Mouse (Mus musculus): ENCODE data around the gene Rad51b.

Rad51b gene

GRCm38 (mm10) chr12:79854507-79854906 lies 557.4 kb downstream of the Rad51b start:
- H3K36me3 ChIP-seq (ENCODE audit: insufficient read depth, low read length) = no peaks in the 10 kb centered on the region
- H3K4me3 ChIP-seq (replicated peaks; ENCODE audit: low read length) = no peak overlapping the region
- H3K9me3 ChIP-seq (ENCODE audit: low read length) = no peaks in the 10 kb centered on the region
- TF ChIP-seq POU5F1 (IDR thresholded peaks at IDR 0.05; ENCODE audit: borderline replicate concordance, low read length) = no peak
- TF ChIP-seq CTCF (conservative IDR thresholded peaks at IDR 0.05; ENCODE audit: low read length) = no peak
- no peak for TF ChIP-seq NANOG (IDR thresholded peaks at IDR 0.05; ENCODE audit: borderline replicate concordance, low read length)
- H3K4me1 ChIP-seq (replicated peaks; ENCODE audit: low read depth, low read length) = peaks cover 34% of the 10 kb centered on the region
- peaks cover 28% of the 10 kb centered on the region for H3K27me3 ChIP-seq (ENCODE audit: insufficient read depth, low read length)

DNA sequence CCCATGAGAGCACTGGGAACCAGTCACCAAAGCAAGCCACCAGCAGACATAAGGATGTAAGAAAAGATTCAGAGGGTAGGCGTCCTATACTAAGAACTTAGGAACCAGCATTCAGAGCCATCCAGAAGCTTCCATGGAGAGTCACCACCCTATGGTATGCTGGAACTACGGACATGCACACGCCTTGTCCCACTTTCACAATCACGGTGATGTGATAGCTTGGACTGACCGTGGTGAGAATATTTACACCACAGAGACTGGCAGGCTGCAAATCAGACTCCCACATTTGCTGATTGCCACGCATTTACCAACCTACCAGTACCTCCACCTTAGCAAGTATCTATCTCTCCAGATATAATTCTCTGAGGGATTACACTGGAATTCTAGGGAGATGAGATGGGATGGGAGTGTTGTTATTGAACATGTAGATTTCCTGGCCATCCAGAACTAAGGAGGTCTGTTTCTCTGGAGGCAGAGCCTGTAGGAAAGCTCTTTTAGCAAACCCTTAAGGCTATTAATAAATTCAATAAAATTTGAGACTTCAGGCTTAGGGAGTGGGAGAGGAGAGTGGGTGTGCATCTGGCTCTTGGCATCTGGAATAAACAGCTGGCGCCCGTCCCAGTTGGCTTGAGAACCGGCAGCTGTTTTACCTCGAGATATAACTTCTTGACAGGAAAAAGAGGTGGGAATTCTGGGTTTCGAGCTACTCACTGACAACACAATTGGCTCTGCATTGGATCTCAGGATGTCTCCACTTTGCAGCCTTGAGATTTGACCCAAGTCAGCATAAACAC lies 559.2 kb downstream of the Rad51b start:
- no peaks in the 10 kb centered on the region for H3K9me3 ChIP-seq (ENCODE audit: low read length)
- H3K36me3 ChIP-seq (ENCODE audit: insufficient read depth, low read length) = no peaks in the 10 kb centered on the region
- H3K27me3 ChIP-seq (ENCODE audit: insufficient read depth, low read length) = peaks cover 30% of the 10 kb centered on the region; the same call in 1 of the 2 replicates
- TF ChIP-seq NANOG (IDR thresholded peaks at IDR 0.05; ENCODE audit: borderline replicate concordance, low read length) (no peak), POU5F1 (IDR thresholded peaks at IDR 0.05; ENCODE audit: borderline replicate concordance, low read length) (no peak), CTCF (conservative IDR thresholded peaks at IDR 0.05; ENCODE audit: low read length) (no peak)
- no peak overlapping the region for H3K4me3 ChIP-seq (replicated peaks; ENCODE audit: low read length)
- peaks cover 29% of the 10 kb centered on the region for H3K4me1 ChIP-seq (replicated peaks; ENCODE audit: low read depth, low read length)

GRCm38 (mm10) chr12:79857704-79858103 lies 560.6 kb downstream of the Rad51b start:
- TF ChIP-seq NANOG (IDR thresholded peaks at IDR 0.05; ENCODE audit: borderline replicate concordance, low read length) (no peak), CTCF (conservative IDR thresholded peaks at IDR 0.05; ENCODE audit: low read length) (no peak), POU5F1 (IDR thresholded peaks at IDR 0.05; ENCODE audit: borderline replicate concordance, low read length) (no peak)
- no peak overlapping the region for H3K4me3 ChIP-seq (replicated peaks; ENCODE audit: low read length)
- peaks cover 16% of the 10 kb centered on the region for H3K4me1 ChIP-seq (replicated peaks; ENCODE audit: low read depth, low read length)
- no peaks in the 10 kb centered on the region for H3K36me3 ChIP-seq (ENCODE audit: insufficient read depth, low read length)
- H3K27me3 ChIP-seq (ENCODE audit: insufficient read depth, low read length) = peaks cover 32% of the 10 kb centered on the region; the same call in 1 of the 2 replicates
- H3K9me3 ChIP-seq (ENCODE audit: low read length) = peaks cover 4% of the 10 kb centered on the region; the same call in 1 of the 2 replicates

DNA sequence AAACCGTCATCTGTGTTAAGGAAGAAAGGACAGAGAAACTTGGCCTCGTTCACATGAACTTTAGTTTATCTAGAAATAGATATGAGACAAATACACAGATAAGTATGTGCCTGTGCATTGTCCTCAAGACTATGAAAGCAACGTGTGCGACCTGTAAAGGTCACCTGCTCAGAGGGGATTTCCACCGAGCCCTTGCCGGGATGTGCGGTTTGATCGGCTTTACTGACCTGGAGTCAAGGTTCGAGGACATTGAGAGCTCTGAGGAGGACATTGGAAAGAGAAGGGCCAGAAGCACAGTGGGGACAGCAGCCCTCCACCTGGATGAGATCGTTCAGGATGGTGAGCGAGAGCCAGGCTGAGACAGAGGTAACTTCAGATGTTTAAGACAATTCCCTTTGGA lies 561.3 kb downstream of the Rad51b start:
- Histone ChIP-seq H3K27me3 (ENCODE audit: insufficient read depth, low read length) (peaks cover 34% of the 10 kb centered on the region; the same call in 1 of the 2 replicates), H3K4me1 (replicated peaks; ENCODE audit: low read depth, low read length) (peaks cover 16% of the 10 kb centered on the region), H3K36me3 (ENCODE audit: insufficient read depth, low read length) (no peaks in the 10 kb centered on the region), H3K9me3 (ENCODE audit: low read length) (peaks cover 4% of the 10 kb centered on the region; the same call in 1 of the 2 replicates), H3K4me3 (replicated peaks; ENCODE audit: low read length) (no peak overlapping the region)
- TF ChIP-seq POU5F1 (IDR thresholded peaks at IDR 0.05; ENCODE audit: borderline replicate concordance, low read length) (no peak), CTCF (conservative IDR thresholded peaks at IDR 0.05; ENCODE audit: low read length) (no peak), NANOG (IDR thresholded peaks at IDR 0.05; ENCODE audit: borderline replicate concordance, low read length) (no peak)

DNA sequence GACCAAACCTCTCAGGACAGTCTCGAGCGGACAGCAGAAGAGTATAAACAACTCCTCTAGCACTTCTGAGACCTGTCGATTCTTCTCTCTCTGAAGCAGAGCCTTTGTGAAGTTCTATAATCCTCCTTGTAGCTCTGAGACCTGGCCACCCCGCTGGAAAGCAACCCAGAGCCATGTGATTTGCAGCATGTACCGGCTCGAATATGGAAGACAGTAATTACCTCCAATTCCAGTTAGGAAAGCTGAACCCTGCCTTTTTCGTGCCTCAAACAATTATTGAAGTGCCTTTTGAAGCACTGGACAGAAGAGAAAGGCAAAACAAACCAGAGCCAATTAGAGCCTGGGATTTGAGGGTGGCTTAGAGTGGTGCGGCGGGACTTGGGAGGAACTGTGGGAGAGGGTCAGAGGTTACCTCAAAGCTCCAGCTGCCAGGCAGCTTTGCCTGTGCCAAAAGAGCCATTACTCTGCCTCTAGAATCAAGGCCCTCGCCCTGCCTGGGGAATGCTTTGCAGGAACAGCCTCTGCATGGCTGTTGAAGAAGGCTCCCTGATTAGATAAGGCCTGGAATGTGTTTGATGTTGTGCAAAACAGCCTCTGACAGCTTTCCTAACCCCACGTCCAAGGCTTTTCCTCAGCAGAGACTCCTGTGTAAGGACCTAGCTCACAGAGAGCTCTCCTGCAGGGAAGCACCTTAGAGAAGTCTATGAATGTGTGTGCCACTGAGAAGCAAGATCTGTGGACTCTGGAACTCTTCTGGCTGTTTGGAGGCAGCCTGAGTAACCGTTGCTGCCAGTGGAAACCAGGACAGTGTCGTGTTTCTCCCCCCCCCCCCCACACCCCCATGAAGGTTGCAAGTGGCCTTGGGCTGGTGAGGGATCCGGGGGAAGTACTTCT lies 562.5 kb downstream of the Rad51b start:
- Histone ChIP-seq H3K9me3 (ENCODE audit: low read length) (peaks cover 4% of the 10 kb centered on the region; the same call in 1 of the 2 replicates), H3K27me3 (ENCODE audit: insufficient read depth, low read length) (peaks cover 41% of the 10 kb centered on the region), H3K4me3 (replicated peaks; ENCODE audit: low read length) (no peak overlapping the region), H3K4me1 (replicated peaks; ENCODE audit: low read depth, low read length) (peaks cover 21% of the 10 kb centered on the region), H3K36me3 (ENCODE audit: insufficient read depth, low read length) (no peaks in the 10 kb centered on the region)
- TF ChIP-seq CTCF (conservative IDR thresholded peaks at IDR 0.05; ENCODE audit: low read length) (no peak), POU5F1 (IDR thresholded peaks at IDR 0.05; ENCODE audit: borderline replicate concordance, low read length) (no peak), NANOG (IDR thresholded peaks at IDR 0.05; ENCODE audit: borderline replicate concordance, low read length) (no peak)

- H3K9me3 ChIP-seq (ENCODE audit: low read length) = peaks cover 4% of the 10 kb centered on the region; the same call in 1 of the 2 replicates
- no peak for TF ChIP-seq NANOG (IDR thresholded peaks at IDR 0.05; ENCODE audit: borderline replicate concordance, low read length)
- TF ChIP-seq POU5F1 (IDR thresholded peaks at IDR 0.05; ENCODE audit: borderline replicate concordance, low read length) = no peak
- no peak for TF ChIP-seq CTCF (conservative IDR thresholded peaks at IDR 0.05; ENCODE audit: low read length)
- H3K36me3 ChIP-seq (ENCODE audit: insufficient read depth, low read length) = no peaks in the 10 kb centered on the region
- H3K4me3 ChIP-seq (replicated peaks; ENCODE audit: low read length) = no peak overlapping the region
- H3K27me3 ChIP-seq (ENCODE audit: insufficient read depth, low read length) = peaks cover 41% of the 10 kb centered on the region
- peaks cover 26% of the 10 kb centered on the region for H3K4me1 ChIP-seq (replicated peaks; ENCODE audit: low read depth, low read length)
These were observed 563.1 kb downstream of the Rad51b start for GRCm38 (mm10) chr12:79860248-79860555.

Data from E14TG2a.4 (cell line).